Mouse (Mus musculus) megakaryocyte, adult 5-6 weeks (primary cell): ENCODE data around the gene Susd1. TPM values are rescaled to one million over a fixed set of nuclear protein-coding genes. Genes with fewer than 3 reads are reported as not detected.
A peak's percentile ranks its signal among the peaks of the same experiment; 100 is the strongest.

Source experiments
- ATAC-seq: 2 replicates; pipeline ENCODE4 v1.8.0; 2016; ENCODE audit warnings: mild to moderate bottlenecking, inconsistent platforms; ENCODE audit not compliant: poor library complexity, severe bottlenecking
- total RNA-seq, 2 experiments: library from RNA; stranded (forward) in 1 of 2; stranded (reverse) in 1 of 2; fragments of 153-499, 151-499 nt in 1 of 2; fragments of 221-1000, 200-1000 nt in 1 of 2; gene quantifications; 2 replicates each; pipeline versions ENCODE4 v1.2.3 to v1.2.4; 2015 to 2017

Gene Susd1
- total RNA-seq, 2 experiments from 2014 or later, result 24.0 to 33.9 TPM

DNA sequence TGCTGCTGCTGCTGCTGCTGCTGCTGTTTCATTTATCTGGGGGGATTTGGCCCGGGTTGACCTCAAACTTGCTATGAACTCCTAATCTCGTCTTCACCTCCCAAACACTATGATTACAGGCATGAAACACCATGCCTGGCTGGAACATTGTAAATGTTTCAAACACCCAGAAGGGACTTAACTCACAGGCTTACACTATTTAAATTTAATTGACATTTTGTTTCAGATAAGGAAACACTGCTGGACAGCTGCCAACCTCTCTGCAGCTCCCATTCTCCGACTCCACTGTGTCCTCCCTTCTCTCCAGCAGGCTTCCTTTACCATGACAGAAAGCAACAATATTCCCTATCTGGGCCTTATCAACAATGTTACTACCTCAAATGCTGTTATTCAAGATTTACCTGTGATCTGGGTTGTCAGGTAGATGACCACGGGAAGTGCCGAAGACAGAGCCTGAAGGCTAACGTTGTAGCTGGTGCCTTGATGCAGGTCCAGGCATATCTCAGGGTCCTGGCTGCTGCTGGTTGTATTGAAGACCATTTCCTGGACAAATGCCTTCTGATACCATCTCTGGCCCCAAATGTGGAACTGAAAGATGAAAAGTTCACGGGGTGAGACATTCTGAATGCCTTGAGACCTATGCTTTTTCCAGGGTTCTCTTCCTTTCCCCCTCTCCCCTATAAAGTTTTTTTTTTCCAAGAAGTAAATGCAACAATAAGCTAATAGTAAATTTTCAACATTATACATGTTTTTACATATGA, 88.8 kb downstream of the Susd1 start:
- no peak for ATAC-seq

- peak; percentile 100 for ATAC-seq
Measured at GRCm38 (mm10) chr4:59340714-59341113, 97.7 kb downstream of the Susd1 start.

- no peak for ATAC-seq
Measured at GRCm38 (mm10) chr4:59340046-59340445, 98.4 kb downstream of the Susd1 start.

GRCm38 (mm10) chr4:59338896-59339535, 99.4 kb downstream of the Susd1 start:
- no peak for ATAC-seq

- no peak for ATAC-seq
Measured at GRCm38 (mm10) chr4:59337533-59337885, 100.9 kb downstream of the Susd1 start.

- no peak for ATAC-seq
Measured at GRCm38 (mm10) chr4:59336846-59337532, 101.4 kb downstream of the Susd1 start.

DNA sequence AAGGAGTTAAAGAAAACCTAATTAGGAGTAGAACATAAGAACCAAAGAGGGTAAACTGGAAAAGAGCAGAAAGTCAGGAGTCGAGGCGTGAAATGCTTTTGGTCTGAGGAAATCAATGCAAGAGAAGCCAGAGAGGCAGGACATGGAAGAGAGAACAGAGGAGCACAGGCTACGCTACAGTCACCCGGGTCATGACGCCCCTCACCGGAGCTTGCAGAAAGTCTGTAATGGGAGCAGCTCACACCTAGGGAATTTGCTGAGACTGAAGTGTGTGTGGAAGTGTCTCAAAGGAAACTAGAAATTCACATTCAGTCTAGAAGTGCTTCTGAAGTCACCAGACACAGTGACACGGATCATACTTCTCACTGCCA, 102.0 kb downstream of the Susd1 start:
- ATAC-seq, result no peak

DNA sequence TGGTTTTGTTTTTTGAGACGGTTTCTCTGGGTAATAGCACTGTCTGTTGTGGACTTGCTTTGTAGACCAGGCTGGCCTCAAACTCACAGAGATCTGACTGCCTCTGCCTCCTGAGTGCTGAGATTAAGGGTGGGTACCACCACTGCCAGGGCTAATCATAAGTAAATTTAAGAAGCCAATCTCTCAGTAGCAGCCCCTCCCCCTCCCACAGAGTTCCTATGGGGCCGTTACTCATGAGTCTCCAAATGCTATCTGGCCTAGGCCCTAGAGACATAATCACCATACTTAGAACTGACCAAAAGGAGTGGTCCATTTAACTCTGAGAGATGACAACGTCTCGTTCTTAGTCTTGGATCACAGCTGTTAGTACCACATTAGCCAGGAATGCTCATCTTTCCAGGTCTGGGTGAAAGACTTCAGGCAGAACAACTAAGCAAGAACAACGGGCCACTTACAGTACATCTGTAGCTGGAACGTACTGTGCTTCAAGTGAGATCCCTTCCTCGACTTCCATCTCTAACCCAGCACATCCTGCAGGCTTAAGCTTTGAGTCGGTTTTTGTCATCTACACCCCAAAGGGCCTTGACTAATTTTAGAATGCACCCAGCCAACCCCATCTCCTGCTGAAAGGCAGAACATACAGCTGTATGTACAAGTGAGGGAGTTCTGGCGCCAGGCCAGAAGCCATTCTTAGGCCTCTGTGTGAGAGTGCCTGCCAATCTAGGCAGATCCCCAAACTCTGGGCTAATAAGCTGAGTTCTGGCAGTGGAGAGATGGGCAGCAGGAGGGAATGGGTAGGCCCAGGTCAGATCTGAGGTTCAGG, 102.6 kb downstream of the Susd1 start:
- ATAC-seq, result no peak

GRCm38 (mm10) chr4:59335101-59335500, 103.3 kb downstream of the Susd1 start:
- no peak for ATAC-seq

DNA sequence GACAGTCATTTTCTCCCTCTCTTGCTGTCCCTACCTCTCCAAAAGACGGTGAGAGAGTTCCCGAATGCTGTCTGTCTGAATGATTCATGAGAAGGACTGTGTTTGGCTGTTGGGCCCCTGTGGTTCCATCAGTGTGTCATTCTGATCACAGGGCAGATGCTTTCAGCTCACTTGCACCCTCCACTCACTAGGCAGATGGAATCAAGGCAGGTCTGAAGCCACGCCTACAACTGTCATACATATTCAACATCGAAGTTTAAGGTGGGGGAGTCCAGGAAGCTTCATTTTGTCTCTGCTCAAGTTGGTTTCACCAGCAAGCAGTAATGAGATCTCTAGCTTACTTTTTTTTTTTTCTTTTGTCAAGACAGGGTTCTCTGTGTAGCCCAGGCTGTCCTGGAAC, 104.2 kb downstream of the Susd1 start:
- no peak for ATAC-seq

- ATAC-seq, result no peak
Measured at GRCm38 (mm10) chr4:59333424-59333895, 105.0 kb downstream of the Susd1 start.

DNA sequence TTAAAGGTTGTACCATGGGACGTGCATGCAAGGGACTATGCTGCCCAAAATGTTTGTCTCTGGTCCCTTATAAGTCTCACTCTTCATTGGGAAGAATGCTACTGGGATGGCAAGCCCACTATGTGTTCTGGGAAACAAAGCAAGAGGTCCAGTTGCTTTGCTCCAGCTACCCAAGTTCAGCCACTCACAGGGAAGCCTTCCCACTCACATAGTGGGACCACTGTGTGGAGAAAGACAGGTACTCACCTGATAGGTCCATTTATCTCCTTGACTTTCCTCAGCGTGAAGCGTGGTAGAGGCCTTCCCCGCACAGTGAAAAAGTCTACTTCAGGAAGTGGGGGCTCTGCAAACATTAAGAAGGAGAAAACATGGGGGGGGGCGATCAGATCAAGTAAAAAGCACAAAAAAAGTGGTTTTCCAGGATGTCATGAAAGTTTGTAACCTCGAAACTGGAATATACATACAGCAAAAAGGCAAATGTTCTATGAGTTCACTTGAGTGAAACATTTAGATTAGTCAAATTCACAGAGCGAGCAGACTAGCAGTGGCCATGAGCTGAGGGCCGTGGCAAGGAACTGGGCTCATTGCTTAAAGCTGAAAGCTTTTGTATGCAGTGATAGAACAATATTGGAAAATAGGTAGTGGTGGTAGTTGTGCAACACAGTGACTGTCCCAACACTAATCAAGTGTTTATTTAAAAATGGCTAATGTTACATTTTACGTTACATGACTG, 105.6 kb downstream of the Susd1 start:
- no peak for ATAC-seq

DNA sequence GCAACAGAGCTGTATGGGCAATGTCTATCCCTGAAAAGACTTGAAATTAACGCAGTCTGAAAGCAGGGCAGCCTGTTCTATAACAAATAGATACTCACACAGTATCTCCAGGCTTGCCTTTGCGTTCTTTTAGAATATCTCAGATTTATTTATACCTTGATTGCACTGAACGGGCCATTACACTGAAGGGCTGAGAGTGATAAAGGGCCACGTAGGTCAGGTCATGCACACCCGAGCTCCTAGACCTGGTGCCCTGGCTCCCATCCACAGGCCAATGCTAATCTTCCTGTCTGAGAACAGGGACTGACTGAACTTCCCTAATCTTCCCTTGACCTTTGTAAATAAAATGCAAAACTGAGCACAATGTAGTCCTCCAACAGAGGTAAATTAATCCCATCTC, 106.3 kb downstream of the Susd1 start:
- ATAC-seq, result peak; percentile 17; the same call in 1 of the 2 replicates

DNA sequence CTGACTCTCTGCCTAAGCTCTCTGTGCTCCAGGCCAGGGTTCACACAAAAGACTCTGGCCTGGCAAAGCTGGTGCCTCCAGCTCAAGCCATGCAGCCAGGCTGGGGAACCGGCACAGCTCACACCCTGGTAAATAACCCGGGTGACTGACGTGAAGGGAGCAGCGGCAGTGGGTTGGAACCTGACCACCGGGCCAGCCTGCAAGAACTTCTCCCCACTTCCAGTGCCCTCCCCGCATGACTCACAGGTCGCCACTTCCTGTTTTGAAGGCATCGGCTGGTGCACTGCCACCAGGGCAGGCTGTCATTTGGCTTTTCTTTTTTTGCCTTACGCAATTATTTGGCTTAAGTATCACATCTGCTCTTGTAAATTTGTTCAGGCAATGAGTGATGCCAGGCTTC, 106.8 kb downstream of the Susd1 start:
- ATAC-seq, result peak; percentile 98

DNA sequence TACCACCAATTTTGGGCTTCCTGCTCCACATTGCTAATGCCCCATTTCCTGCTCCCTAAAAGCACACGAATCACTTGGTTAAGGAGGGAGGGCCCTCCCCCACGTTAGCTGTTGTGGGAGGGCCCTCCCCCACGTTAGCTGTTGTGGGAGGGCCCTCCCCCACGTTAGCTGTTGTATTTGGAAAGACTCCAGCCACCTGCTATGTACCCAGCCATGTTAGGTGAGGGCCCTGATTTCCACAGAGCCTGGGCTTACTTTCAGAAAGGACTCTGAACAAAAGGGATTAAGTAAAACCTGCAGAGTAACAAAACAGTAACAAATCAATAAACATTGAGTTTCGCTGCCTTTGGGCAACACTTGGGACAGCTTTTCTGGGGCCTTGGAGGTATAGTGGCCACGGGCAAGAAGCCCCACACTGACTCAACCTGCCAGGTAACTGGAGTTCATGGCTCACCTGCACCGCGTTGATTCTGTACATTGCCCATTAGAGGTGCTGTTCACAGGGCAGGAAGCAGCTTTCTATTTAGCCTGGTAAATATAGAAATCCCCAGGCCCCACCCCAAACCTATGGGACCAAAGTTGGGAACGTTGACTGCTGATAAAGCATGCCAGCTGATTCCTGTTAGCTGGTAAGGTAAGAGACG, 107.3 kb downstream of the Susd1 start:
- ATAC-seq, result no peak

- ATAC-seq, result no peak
Measured at GRCm38 (mm10) chr4:59329461-59330304, 108.8 kb downstream of the Susd1 start.

DNA sequence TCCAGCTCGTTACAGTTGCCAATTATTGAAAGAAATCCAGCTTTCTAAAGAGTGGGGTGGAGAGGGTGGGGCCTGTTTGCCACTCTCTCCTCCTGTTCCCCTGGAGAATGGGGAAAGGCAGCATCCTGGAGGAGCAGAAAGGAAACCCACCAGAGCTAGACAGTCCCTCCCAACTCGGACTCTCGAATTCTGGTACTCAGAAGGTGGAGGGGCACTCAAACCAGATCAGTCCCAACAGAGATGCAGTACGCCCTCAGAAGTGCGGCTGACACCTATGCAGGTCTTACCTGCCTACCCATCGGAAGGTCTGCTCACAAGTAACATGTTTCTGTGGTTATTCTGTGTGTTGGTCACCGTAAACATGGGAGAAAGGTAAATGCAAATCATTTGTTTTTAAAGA, 109.6 kb downstream of the Susd1 start:
- no peak for ATAC-seq

DNA sequence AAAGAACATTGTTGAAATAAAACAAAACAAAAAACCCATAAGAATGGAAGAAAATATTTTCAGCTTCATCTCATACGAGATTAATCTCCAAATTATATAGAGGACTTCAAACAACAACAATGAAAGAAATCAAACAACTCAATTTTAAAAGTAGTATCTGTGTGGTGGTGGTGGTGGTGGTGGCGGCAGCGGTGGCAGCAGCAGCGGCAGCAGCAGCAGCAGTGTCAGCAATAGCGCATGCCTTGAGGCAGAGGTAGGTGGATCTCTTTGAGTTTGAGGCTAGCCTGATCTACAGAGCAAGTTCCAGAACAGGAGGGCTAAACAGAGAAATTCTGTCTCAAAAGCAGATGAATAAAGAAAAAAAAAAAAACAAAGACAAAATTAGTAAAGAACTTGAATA, 110.4 kb downstream of the Susd1 start:
- ATAC-seq, result no peak
